Mouse (Mus musculus): ENCODE measurements at regions not wholly inside any gene's neighbourhood (a gene's known extent, or its start where the extent isn't known, plus 50 kb on each side); places are given as distances from the start of the nearest gene placed in this dataset.

DNA sequence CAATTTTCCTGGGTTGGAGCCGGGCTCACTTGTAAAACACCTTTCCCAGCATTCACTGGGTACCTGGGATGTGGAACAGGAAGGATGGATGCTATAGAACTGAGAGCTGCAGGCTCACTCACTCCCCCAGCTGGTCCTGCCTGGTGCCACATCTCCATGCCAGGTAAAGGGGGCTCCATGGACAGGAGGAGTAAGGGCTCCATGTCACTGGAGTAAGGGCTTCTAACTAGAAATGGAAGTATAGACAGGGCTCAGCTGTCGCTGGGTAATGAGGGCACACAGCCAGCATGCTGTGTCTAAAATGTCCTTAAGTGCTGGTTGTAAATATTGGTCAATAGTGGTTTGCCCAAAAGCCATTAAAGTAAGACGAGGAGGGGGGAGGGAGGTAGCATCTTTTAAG is 99.4 kb upstream of the Gpr12 start:
- no peak for ATAC-seq (replicated peaks; ENCODE audit: poor library complexity, severe bottlenecking)

DNA sequence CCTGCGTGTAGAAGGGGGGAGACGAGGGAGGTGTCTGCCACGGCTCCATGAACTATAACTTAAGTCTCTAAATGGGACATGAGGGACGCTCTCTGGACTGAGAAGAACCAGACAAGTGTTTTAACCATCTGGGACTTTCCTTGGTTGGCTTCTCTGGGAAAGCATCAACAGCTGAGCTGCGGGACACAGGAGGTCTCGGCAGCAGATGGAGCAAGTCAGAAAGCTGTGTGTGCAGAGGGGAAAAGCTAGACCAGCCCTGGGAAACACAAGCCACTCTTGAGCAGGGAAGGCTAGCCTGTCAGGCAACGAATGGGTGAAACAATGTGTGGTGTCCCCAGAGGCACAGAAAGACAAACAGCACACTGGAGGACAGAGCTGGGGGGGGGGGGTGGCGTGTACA is 98.5 kb upstream of the Gpr12 start:
- no peak for ATAC-seq (replicated peaks; ENCODE audit: poor library complexity, severe bottlenecking)

DNA sequence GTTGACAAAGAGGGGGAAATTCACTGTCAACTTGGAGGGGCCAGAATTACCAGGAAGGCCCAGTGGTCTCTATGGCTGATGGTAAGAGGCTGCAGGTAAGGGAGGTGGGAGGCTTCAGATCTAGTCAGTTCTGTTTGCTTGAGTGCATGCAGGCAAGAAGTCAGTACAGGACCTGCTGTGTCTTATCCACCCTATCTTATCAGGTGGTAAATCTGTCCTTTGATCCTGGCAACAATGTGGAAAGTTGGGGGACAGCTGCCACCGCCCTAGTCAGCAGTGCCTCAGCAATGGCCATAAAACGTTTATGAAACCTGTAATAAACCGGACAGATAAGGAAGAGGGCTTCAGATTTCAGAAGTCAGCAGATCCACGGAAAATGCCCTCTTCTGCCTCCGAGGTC is 97.9 kb upstream of the Gpr12 start:
- ATAC-seq (replicated peaks; ENCODE audit: poor library complexity, severe bottlenecking), result no peak

DNA sequence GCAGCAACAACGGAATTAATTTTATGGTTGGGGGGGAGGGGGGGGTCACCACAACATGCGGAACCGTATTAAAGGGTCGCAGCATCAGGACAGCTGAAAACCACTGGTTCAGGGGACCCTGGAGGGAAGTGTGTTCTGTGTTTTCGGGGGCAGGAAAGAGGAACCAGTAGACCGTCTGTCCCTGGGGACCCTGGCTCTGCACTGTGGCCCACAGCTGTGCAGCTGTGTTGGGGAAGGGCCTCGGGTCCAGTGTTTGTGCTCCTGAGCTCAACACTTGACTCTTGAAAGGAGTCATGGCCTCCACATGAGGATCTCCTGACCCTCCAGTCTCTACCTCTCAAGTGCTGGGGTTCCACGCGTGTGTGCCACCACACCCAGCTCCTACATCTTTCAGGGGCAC is 96.5 kb upstream of the Gpr12 start:
- ATAC-seq (replicated peaks; ENCODE audit: poor library complexity, severe bottlenecking), result peak; percentile 87

DNA sequence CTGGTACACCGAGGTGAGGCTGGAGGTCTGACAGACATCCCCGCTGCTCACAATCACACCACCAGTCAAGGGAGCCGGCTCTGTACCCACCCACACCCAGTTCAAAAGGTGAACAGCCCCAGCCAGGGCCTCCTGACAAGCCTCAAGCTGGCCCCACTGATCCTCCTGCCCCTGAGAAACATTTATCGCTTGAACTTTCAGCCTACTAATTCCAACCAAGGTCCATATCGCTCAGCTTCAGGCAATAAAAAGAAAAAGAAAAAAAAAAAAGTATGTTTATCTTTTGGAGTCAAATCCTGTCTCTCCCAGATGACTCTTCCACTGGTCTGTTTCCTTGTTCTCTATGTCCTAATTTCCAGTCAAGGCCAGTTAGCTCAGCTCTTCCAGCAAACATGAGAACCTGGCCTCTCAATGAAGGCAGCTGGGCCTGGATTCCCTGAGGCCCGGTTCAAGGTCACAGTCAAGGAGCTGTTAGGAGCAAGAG is 94.2 kb upstream of the Gpr12 start:
- no peak for ATAC-seq (replicated peaks; ENCODE audit: poor library complexity, severe bottlenecking)

DNA sequence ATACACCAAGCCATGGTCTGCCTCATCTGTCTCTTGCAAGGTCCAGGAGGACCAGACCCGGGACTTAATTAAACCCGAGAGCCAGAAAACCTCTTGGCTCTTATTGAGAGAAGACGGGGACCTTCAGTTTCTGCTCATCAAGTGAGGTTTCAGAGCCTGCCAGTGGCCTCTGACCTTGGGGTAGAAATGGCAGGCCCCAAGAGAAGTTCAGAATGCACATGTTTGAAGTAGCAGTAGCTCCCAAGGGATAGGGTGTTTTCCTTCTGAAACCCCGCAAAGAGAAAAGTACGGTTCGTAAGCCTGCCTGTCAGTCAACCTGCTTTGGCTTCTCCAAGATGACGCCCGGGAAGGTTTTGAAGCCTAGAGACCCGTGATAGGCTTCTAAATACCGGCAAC is 93.7 kb upstream of the Gpr12 start:
- no peak for ATAC-seq (replicated peaks; ENCODE audit: poor library complexity, severe bottlenecking)

DNA sequence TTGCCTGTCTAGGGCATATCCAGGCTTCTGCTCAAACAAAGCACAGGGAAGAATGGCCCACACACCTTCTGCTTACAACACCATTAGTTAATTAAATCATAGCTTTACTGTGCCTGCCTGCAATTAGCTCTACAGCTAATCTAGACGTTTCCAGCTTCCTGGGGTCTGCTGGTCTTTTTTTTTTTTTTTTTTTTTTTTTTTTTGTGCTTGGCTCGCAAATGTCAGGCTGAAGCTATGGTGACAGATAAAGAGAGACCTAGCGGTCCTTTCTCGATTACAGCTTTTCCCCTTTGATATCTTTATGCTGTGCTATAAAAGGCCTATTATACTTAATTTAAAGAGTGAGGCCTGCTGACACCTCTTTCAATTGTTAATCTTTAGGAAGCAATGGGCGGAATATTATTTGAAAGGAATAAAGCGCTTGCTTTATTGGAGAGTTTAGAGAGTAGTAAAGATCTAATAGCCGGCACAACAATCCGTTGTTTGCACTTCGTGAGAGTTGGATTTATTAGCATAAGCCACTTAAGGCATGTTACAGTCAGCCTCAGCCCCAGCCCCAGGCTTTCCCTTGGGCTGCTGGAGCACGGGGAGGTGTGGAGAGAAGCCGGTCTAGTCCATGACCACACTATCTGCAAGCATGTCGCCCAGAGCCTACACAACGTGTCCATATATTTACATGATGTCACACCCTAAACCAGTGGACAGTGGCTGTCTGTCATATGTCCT is 93.2 kb upstream of the Gpr12 start:
- ATAC-seq (replicated peaks; ENCODE audit: poor library complexity, severe bottlenecking), result no peak

DNA sequence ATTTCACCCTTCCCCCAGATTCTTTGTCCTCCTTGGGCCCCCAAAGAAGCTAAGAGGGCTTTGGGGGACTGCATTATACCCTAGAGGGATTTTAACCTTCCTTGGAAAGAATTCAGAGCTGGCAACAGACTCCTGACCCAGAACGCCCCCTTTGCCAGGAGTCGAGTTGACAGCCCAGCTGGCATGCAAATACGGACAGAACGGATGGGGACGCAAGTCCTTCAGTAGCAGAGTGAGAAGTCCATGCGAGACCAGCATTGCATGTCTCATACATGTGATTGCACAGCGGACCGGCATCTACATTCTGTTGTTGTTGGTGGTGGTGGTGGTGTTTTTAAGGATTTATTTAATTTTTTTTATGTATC is 92.1 kb upstream of the Gpr12 start:
- no peak for ATAC-seq (replicated peaks; ENCODE audit: poor library complexity, severe bottlenecking)

DNA sequence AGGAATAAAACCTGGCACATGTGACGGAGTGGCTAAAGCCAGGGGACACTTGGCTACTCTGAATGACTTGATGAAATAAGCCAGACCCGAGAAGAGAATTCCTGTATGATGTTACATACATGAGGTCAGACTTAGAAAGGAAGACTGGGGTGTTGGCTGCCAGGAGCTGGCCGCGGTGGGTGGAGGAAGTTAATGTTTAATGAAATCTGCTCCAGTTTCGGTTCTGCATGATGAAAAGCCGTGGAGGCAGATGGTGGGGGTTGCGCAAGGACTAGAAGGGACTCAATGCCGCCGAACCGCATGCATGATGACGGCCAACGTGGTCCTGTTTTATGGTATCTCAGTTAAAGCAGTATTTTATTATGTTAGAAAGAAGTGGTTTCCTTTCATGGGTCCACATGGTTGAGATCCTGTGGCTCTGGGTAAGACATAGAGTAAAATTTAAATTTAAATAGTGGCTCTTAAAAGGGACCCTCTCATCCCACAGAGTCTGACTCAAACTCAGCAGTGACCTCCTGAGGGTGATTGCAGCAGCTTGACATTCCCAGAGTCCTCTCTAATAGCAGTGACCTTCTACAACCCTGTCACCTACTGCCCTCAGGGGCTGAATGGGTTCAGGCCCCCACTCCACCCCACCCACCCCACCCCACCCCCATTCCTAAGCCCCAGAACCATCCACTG is 91.6 kb upstream of the Gpr12 start:
- peak; percentile 87 for ATAC-seq (replicated peaks; ENCODE audit: poor library complexity, severe bottlenecking)

DNA sequence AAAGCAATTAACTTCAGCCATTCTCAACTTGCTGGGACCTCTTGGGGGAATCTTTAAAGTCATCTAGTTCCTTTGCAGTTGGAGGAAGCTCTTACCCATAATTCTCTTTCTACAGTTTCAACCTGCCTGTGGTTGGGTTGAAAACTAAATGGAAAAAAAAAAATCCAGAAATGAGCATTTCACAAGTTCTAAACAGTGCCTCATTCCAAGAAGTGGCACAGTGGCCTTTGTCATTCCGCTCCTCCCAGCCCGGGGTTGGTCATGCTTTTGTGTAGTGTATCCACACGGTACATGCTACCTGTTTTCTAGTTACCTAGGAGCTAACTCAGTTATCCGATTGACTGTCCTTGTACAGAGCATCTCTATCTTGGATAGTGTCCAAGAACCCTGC is 90.8 kb upstream of the Gpr12 start:
- peak; percentile 43 for ATAC-seq (replicated peaks; ENCODE audit: poor library complexity, severe bottlenecking)

DNA sequence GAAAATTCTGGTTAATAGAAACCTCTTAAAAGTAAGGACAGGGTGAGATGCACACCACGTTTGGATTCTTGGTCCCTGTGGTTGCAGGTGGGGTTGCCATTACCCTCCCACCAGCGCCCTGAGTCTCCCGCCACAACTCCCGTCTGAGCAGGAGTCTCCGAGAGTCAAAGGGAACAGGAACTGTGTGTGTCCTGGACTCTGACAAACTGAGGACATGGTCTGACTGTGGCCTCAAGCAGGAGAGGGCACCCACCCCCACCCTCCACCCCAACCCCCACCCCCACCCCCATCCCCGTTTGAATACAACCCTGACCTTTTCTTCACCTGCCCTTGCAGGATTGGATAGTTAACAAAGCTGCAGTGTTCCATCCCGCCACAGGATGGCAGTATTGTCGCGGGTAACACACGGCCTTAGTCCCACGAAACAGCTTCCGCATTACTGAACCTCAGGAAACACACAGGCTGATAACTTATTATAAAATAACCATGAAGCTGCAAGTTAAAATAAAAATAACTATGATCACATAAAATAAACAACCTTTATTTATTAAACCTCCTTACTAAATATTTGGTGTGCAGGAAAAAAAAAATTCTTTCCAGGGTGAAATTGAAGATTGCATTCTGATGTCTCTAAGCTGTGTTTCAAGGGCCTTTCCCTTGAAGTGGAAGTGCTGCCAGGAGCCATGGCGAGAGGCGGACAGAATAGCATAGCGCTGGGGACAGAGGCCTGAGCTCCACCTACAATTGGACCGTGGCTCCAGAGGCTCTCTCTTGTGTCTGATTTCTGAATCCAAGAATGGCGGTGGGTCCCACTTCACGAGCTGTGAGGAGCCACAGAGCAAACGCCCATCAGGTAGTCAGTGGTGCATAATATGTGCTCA is 90.2 kb upstream of the Gpr12 start:
- ATAC-seq (replicated peaks; ENCODE audit: poor library complexity, severe bottlenecking), result peak; percentile 60

DNA sequence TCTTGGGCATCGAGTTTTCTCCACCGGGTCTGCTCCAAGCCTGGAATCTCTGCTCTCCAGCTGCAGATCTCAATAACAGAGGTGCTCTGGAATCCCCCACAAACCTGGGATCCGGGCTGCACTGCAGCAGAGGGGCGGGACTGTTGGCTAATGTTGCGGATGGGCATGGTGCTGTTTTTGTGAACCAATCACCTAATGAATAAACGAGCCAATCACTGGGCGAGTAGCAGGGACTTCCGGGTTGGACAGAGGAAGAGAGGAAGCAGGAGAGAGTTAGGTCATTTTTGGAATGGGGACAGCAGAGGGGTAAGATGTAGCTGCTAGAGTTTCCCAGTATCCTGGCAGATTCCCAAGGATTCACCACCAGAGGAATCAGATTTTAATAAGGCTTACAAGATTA is 76.7 kb upstream of the Gpr12 start:
- no peak for ATAC-seq (replicated peaks; ENCODE audit: poor library complexity, severe bottlenecking)

DNA sequence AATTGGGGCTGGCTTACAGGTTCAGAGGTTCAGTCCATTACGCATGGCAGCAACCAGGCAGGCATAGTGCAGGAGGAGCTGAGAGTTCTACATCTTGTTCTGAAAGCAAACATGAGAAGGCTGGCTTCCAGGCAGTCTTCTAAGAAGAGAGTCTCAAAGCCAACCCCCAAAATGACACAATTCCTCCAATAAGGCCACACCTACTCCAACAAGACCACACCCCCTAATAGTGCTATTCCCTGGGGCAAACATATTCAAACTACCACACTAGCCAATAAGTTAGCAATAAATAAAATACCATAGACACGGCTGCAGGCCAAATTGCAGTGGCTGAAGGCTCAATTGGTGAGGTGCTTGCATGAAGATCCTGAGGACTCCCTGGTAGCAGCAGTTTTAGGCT is 72.2 kb upstream of the Gpr12 start:
- no peak for ATAC-seq (replicated peaks; ENCODE audit: poor library complexity, severe bottlenecking)

DNA sequence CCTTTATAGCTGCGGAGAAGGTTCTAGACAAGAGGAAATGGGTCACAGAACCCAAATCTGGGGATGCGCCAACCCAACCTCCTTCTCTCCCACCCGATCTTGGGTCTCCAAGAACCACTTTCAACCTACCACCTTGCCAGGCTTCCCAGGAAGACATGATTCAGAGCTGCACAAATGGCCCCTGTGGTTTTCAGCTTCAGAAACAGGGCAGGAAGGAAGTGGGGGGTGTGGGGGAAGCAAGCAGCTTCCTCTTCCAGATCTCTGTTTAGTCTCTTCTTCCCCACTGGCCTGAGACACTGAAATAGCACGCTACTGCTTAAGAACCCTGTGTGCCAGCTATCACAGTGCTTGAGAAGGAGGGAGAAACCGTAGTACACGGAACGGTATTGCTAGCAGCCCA is 70.4 kb upstream of the Gpr12 start:
- peak; percentile 94 for ATAC-seq (replicated peaks; ENCODE audit: poor library complexity, severe bottlenecking)

DNA sequence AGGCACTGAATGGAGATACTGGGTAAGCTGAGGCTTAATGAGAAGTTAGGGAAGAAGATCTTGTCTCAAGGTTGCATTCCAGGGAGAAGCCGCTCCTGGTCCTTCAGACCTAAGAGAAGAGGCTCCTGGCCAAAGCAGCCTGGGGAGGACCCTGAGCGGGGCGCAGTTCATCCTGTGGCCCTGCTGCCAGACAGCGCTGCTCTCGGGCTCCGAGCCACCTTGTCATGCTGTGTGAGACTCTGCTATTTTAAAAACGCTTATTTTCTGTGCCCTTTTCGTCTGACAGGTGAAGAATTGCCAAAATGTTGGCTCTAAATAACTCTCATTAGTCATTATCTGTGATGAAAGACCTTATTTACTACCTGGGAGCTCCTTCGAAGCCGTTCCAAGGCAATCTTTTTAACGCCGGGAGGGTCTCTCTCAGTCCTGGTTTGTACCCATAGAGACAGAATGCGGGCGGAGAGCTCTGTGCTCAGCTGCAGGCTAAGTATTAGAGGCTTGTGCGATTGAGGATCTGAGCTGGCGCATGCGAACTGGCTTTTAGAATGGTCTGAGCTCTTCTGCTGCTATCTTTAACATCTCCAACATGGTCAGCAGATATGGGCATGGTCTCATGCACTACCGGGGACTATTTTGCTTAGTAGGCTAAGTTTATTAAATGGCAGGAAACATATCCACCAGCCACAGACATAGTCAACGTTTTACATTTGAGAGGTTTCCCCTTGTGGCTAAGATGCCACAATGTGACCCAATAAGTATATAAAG is 68.8 kb upstream of the Gpr12 start:
- ATAC-seq (replicated peaks; ENCODE audit: poor library complexity, severe bottlenecking), result no peak

DNA sequence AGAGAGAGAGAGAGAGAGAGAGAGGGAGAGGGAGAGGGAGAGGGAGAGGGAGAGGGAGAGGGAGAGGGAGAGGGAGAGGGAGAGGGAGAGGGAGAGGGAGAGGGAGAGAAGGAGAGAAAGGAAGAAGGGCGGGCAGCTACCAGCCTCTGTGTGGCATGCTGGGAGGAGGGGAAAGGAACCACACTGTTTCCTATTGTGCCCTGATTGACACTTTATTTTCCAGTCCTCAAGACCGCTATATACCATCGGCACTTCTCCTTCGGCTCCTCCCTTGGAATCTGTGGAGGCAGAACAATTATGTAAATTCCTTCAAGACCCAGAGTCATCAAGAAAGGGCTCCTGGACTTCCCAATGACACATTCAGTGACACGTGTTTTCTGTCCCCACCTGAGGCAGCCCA is 67.8 kb upstream of the Gpr12 start:
- no peak for ATAC-seq (replicated peaks; ENCODE audit: poor library complexity, severe bottlenecking)

DNA sequence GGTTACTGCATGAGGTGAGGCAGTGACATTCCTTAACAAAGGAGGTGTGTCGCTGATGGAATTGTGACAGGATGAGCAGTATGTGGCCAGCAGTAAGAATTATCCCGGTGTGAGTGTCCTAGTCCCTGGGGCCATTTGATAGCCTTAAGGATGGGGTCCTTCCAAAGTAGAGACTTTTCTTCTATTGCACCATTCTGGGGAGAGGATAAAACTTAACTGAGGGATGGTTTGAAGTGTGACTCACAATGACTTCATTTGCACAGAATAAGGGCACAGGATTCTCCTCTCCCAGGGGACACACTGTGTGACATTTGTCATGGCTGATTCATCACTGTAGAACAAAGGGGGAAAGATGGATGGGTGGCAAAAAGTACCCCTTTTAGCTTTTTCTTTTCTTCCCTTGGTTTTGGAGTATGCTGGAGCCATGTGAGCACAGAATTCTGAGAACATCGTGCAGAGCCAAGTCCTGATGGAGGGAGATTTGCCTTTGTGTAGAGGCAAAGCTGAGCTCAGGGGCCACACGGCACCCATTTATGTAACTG is 63.6 kb upstream of the Gpr12 start:
- ATAC-seq (replicated peaks; ENCODE audit: poor library complexity, severe bottlenecking), result no peak

DNA sequence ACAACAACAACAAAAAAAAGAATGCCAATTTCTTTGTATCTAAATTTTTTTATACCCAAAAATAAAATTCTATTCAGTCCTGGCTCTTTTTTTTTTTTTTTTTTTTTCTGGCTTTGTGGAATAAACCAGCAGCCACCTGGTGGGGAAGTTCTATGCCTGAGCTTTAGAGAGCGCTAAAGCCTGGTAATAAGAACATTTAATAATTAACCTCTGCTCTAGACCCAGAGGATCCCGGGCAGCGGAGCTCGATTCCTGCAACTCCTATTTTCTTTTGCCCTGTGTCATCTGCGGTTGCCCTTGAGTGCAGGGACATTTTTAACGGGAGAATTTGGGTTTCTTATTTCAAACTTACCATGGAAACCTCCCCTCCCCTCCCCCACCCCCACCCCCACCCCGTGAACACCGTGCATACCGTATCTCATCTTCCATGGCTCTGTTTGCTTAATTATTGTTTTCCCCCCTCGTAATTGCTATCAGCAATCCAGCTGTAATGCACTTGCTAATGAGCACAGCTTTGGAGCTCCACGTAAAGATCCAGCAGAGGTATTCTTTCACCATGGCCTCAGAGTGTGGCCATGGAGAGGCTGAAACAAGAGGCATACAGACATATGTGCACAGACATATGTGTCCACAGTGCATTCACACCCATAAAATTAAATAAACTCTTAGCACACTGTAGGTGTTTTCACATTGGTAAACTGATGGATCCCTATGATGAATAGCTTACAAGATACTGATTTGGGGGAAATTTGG is 62.8 kb upstream of the Gpr12 start:
- no peak for ATAC-seq (replicated peaks; ENCODE audit: poor library complexity, severe bottlenecking)

DNA sequence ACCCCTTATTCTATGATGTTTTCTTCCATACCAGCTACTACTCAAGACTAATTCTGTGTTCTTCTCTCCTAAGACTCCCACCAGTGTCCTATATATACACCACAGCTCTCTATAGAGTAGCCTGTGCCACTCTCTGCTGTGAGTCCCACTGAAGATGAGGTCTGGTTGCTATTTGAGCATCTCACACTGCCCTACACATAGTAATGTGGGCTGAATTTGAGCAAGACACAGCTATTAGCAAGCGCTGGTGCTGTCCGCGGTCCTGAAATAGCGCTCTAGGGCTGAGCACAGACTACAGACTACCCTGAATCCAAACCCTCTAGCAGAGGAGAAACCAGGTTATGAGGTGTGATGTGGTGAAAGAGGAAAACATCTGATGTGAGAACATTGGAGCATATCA is 59.5 kb upstream of the Gpr12 start:
- ATAC-seq (replicated peaks; ENCODE audit: poor library complexity, severe bottlenecking), result peak; percentile 81

DNA sequence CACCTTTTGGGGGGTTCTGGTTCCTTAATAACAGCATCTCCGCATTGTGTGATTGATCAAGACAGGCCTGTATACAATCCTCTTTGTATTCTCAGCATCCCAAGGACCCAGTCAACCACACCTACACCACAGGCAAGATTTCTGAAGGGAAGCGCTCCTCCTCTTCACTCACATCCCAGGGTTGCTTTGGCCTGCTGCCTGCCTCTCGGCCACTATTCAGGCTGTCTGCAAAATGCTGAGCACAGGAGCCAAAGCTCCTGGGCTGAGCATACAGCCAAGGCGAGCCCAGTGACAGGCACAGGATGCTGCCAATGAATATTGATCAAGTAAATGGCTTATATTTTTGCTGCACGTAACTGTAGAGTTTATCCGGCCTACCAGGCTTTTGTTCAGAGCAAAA is 56.9 kb upstream of the Gpr12 start:
- ATAC-seq (replicated peaks; ENCODE audit: poor library complexity, severe bottlenecking), result no peak

Measured in granulocyte monocyte progenitor cell, adult 5-6 weeks (primary cell).